Mouse (Mus musculus) c-Kit-positive CD71-positive TER-119-negative erythroid progenitor cells, embryonic 14.5 days (primary cell): ENCODE data around the gene Cdx4.

Experiments used
- DNase-seq: peaks from one replicate; pipeline ENCODE4 v3.0.0-alpha.2; 2013; ENCODE audit warnings: low read depth

The Cdx4 gene

DNA sequence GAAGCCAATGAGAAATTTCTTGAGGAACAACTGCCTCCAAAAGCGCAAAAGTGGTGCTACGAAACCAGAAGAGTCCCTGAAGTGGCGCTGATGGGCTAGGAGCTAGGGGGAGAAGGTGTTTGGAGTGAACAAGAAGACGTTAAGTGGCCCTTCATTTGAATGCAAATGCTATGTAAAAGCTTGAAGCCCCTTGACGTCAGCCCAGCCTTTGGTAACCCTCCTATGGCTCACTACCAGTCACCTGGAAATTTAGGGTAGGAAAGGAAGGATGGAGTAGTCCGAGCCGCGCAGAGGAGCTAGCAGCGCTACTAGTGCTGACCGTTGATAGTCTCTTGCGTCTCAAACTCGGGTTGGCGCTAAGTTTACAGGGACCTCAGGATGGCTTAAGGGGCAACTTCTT is at the start of gene Cdx4:
Cdx4 (plus strand) TSS at position 253 of the 400 bp plus-strand sequence.
- DNase-seq = no peak

DNA sequence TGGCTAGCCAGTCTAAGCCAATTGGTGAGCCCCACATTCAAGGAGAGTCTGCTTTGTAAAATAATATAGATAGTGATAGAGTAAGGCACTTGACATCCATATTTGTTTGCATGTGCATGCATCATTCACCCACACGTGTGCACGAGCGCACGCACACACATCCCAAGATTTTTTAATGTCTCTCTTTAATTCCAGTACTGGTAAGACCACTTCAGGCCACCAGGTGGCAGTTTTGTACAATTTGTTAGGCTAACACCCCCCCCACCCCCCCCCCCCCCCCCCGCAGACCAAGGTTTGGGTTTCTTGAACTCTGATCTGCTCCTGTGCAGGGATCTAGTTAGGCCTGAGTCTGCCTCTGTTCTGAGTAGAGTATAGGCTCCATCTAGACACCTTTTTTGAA is 46.9 kb upstream of the Cdx4 start:
- DNase-seq = no peak

DNA sequence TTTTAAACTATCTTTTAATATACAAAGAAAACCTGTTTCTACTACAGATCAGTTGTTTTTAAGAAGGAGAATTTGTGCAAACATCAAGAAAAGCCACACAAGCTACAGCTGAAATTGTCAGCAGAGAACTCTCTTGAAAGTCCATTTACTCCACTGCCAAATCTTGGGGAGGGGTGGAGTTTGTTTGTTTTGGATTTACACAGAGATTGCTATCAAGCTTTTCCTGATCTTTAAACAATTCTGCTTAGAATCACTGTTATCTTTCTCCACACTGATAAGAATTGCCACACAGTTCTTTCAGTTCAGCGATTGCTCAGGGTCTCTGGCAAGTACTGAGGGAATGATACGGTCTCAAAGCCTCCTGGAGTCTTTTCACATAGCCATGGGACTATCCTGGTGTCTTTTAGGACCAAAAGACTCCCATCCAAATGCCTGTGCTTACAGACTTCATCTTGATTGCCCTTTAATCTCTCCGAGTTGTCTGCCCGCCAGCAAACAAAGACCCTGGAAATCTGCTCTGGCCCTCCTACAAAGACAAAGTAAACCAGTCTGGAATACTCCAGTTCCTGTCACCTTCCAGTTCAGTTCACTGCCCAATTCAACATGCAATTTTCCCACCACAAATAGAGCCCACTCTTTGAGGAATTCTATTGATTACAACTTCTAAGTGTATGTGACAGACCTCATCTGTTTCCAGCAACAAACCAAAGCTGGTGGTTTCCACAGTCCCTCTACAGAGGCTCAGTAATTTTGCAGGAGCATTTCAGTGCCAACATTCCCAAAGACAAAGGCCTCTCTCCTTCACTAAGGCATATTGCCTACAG is 34.1 kb upstream of the Cdx4 start:
- DNase-seq = no peak

DNA sequence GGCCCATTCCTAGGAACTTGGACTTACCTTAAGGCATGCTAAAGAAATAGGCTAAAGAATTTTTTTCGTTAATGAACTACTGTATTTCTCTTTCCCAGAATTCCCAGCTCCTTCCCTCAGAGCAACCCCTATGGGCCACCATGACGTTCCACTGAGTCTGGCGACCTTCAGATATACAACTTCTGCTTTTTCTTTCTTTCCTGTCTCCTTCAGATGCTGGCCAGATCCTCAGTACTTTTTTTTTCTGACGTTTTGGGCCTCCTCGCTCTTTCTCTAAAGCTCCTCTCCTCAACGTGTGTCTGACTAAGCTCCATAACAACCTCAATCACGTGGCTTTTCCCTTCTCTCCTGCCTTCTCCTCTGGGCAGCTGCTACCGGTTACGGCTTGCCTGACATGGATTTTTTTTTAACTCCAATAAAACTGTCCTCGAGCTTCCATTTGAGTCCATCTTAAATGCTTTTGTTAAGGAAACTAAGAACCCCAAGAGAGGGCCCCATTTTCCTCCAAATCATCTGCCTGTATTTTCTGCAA is 33.3 kb upstream of the Cdx4 start:
- DNase-seq = no peak

DNA sequence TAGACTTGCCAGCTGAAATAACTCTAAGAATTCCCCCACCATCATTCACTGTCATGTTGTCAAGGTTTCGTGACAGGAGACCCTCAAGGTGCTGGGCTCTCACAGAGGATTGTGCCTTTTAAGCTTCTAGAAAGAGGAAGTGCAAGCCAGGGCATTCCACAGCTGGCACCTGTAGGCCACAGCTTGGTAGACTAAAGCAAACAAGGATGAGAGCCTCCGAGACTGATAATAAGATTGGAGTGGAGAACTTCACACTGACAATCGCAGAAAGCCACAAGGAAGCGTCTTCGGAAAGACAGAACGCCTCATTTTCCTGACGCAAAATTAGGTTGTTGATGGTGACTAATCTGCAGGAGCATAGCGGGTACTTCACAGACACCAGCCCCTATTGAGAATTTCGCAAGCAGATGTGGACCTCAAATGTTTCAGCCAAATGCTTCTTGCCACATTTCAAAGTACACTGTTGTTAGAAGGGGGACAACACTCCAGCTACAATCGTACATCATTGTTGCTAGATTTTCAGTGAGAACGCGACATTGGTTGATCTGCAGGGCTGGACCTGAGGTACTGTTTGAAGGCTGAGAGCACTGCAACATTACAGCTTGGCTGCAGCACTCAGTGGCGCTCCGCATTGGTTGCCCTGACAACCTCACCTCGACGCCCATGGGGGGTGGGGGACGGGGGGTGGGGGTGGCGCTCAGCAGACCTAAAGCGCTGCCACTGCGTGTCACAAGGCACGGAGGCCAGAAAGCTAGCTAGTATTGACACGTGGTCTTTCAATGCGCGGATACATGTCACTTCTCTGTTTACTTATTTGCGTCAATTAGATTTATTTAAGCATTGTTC is 32.5 kb upstream of the Cdx4 start:
- no peak for DNase-seq

DNA sequence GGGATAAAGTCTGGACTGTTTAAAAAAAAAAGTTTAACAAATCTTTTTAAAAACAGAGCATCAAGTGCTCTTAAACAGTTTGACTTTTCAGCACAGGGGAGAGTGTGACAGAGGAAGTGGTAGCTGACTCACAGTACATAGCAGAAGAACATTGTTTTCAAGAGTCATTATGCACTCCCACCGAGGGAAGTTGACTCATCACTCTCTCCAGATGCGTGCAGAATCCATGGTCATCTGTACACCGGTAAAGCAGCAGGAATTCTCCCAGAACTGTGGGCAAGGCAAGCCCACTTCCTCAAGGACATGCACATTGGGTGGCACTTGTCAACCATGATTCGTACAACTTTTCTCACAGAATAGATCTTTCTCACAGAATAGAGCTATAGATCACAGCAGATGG is 22.3 kb upstream of the Cdx4 start:
- DNase-seq = no peak

DNA sequence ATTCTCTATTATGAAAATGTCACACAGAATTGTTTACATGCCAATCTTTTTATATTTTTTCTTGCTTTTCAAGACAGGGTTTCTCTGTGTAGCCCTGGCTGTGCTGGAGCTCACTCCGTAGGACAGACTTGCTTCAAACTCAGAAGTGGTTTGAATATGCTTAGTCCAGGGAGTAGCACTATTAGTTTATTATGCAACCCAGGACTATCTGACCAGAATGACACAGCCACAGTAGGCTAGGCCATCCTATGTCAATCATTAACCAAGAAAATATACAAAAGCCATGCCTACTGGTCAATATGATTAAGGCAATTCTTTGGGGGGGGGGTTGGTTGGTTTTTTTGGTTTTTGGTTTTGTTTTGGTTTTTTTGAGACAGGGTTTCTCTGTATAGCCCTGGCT is 12.9 kb upstream of the Cdx4 start:
- DNase-seq = no peak

DNA sequence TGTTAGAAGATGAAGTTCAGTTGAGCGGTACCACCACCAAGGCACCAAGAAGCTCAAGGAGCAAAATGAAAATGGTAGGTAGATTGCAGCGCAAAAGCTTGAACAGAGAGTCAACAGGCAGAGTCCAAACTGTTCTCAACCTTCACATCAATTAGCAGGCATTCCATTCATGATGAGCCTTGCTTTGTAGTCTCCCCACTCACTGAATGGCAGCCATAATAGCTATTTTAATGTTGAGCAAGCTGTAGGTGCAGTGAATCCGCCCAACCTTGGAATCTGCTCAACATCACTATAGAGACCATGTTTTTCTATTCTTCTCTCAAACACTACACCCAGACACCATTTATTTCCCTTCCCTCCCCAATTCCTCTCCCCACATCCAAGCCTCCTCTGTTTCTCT is 9.5 kb upstream of the Cdx4 start:
- no peak for DNase-seq

DNA sequence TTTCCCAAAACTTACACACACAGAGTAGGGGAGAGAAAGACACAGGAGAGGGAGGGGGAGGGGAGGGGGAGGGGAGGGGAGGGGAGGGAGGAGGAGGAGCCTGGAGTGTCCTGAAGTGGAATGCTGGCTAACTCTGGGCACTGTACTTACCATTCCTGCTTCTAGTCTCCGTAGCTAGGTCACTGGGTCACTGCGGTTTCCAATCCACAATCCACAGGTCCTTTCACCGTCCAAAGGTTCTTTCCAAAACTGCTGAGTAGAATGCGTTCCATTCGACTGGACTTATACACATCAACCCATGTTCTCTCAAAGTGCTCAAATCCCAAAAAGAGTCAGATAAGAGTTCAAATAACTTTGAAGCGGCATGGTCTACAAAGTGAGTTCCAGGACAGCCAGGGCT is 7.1 kb upstream of the Cdx4 start:
- DNase-seq = no peak

DNA sequence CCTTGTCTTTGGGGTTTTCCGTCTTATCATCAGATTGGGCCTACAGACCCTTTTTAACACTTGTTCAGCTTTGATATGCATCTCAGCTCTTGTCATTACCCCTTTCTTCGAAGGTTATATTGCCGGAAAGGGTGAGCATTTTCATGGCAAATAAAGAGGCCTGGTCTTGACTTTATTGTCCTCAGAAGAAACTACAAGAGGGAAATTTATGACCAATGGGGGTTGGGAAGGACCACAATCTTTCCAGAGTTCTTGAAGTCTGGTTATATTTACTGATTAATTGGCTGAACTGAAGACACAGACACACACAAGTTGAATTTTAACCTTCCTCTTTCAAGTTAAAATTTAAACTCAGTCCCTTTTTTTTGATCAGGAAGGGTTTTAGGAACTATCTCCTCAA is 4.7 kb downstream of the Cdx4 start:
- DNase-seq = no peak

DNA sequence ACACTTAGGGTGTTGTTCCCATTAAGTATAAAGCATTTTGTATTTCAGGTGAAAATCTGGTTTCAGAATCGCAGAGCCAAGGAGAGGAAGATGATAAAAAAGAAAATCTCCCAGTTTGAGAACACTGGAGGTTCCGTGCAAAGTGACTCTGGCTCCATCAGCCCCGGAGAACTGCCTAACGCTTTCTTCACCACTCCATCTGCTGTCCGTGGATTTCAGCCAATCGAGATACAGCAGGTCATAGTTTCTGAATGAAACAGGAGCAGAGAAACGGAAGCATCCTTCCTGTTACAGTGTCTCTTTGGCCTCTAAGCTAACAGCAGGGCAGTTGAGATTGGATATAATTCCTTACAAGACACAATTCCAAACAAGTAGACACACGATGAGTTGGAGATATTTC is 8.2 kb downstream of the Cdx4 start:
- DNase-seq = no peak

DNA sequence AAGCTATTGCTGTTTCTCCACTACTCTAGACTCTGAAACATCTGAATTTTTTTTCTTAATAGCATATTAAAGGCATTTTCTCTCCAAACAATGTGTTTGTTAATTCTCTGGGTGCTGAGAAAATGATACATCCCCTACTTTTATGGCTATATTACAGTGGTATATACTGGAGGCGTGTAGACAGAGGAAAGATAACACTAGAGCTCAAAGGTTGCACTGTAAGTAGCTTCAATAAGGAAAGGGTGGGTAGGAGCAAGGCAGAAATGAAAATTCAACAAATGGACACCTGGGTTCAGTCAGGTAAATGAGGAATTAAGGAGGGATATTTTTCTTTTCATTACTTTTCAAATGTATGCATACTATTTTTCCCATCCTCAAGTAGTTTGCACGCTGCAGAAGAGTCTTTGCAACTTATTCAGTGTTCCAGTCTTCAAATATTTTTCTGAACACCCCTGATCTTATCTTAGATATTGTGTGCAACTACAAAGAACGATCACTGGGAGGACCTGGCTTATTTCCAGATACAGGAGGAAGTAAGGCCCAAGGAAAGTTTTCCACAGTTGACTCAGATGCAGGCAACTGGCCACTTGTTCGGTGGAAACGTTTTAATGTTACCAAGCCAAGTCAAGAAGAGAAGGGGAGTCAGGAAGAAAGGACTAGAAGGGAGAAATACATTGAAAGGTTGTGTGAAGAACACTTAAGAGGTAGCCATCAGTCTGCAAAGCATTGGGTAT is 10.1 kb downstream of the Cdx4 start:
- DNase-seq = no peak

DNA sequence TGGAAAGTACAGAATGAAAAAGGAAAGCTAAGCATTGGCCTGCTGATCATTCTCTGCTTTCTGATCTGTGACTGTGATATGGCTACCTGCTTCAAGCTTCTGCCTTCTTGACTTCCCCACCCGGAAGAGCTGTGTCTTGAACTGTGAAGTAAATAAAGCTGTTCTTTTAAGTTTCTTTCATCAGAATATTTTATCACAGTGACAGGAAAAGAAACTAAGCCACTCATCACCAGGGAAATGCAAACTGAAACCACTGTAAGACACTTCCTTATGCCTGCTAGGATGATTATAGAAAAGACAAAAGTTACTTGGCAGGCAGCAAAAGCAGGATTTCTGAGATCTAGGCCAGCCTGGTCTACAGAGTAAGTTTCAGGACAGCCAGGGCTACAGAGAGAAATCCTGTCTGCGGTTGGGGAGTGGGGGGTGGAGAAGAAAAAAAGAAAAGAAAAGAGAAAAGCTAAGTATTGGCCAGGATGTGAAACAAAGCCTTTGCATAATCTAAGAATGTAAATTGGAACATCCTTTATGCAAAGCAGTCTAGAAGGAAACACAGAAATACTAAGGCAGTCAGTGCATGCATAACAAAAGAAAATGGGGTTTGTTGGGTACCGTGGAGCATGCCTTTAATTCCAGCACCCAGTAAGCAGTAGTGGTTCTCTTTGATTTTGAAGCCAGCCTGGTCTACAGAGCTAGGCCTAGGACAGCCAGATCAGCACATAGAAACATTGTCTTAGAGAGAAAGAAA is 20.3 kb downstream of the Cdx4 start:
- DNase-seq = no peak

DNA sequence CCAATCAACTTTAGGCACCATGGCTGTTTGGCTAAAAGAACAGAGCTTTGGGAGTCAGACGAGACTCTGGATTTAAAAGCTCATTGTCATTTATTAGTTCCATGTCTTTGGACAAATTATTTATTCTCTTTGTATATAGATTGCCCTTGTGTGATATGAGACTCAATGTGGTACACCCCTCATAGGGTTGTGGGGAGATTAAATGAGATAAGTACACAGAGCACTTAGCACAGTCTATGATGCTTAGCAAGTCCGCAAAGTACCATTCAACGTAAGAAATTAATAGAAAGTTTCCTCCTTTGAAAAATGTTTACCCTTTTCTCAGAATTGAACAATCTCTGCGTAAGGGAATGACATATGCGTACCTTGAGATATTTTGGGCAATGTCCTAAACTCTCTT is 34.6 kb downstream of the Cdx4 start:
- DNase-seq = no peak

DNA sequence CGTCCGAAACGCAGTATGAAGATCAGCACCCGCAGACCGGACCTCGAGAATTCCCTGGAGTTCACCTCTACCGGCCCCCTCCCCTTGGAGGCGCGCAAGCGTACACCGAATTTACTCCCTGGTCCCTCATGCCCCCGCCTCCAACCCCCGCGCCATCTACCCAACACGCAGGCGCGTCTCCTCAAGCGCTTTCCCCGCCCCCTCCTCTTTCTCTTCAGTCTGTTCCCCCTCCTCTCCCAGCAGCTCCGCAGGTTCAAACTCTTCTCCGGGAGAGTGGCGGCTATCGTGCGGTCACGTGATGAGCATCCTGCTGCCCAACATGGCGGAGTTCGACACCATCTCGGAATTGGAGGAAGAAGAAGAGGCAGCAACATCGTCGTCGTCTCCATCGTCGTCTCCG is 35.1 kb downstream of the Cdx4 start, which contains the start of gene Chic1:
Chic1 (plus strand) TSS at position 190 of the 400 bp plus-strand sequence.
- DNase-seq = no peak

DNA sequence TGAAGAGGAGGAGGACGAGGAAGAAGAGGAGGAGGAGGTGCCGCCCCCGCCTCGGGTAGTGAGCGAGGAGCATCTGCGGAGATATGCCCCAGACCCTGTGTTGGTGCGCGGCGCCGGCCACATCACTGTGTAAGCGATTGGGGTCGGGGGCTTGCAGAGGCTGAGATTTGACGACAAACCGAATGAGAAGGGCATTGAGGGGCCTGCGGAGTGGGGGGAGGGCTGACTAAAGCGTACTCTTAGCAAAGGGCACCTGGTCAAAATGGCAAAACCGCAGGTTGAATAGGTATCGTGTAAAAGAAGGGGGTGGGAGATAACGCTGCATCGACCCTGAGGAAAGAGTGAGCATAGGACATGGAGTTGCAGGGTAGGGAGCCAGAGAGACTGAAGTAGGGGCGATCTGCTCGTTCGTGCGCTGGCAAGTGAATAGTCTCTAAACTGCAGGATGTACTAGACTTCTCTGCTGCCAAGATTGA is 35.6 kb downstream of the Cdx4 start:
- no peak for DNase-seq

DNA sequence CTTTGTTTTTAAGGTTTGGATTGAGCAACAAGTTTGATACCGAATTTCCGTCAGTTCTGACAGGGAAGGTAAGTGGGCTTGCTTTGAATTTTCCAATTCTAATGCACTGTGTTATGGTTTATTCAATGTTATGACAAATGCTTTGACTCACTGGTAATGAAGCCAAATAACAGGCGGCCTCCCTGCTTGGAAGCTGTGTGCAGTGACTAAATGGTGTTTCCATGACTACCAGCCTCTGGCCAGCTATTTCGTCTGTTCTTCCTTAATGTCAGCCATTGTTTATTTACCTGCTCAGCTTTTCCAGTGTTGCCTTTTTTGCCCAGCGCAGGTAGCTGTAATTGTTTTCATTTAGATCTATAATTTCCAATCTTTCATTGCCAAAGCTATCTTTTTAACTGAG is 45.0 kb downstream of the Cdx4 start:
- DNase-seq = no peak

DNA sequence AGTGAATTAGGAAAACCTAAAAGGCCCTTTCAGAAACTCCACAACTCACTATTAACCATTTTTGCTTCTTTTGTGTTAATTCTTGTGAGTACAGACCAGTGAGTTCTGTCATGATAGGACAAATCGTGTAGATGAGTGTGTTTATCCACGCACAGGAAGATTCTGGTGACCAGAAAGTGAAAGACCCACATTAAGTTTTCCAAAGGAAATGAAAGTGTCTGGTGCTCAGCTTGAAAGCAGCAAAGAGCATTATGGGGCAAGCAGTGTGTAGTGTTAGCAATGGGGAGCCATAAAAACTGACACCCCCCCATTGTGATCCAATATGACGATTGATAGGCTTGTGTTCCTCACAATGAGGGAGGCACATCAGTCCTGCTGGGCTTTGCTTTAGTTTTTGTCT is 47.5 kb downstream of the Cdx4 start:
- no peak for DNase-seq

DNA sequence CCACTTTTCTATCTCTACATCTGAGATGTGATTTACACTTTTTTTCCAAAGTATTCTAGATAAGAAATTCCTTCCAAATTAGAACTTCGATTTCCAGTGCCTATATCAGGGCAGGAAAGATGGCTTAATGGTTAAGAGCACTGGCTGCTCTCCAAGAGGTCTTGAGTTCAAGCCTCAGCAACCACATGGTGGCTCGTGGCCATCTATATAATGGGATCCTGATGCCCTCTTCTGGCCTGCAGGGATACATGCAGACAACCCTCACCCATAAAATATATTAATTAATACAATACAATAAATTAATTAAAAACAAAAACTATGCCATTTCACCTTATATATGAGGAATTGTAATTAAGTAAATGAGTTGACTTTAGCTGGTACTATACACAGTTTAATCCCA is 50.0 kb downstream of the Cdx4 start:
- DNase-seq = no peak

DNA sequence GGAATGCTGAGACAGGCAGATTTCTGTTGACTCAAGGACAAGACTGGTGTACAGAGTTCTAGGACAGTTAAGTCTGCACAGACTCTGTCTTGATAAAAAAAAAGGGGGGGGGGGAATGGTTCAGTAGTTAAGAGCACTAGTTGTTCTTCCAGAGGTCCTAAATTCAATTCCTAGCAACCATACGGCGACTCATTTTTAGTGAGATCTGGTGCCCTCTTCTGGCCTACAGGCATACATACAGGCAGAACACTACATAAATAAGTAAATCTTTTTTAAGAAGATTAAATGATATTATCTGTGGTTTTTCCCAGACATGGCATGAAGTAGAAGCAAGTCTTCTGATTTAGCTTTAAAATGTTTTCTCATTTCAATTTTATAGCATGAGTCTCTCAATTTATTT is 50.4 kb downstream of the Cdx4 start:
- DNase-seq = peak; percentile 6

DNA sequence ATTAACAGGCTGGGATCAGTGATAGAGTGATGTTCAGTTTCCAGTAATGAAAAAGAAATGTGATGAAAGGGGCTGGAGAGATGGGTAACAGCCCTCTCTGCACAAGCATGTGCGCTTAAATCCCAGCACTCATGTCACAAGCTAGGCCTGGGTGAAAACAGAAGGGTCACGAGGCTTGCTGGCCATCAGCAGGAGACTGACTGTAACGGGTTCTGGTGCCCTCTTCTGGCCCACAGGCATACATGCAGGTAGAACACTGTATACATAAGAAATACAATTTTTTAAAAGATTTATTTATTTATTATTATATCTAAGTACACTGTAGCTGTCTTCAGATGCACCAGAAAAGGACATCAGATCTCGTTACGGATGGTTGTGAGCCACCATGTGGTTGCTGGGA is 53.1 kb downstream of the Cdx4 start:
- no peak for DNase-seq
